Mouse (Mus musculus) kidney, adult 2 months (tissue): ENCODE data around the gene Sgcd.

Experiments
- CTCF ChIP-seq: fragments of 200-500 bp; conservative IDR thresholded peaks from 2 replicates; pipeline ENCODE4 v1.5.1; 2011; ENCODE audit warnings: low read depth, mild to moderate bottlenecking, control low read depth, low read length, moderate library complexity, mixed read lengths; ENCODE audit not compliant: insufficient read depth, insufficient read length
- POLR2A ChIP-seq: fragments of 200-500 bp; IDR thresholded peaks from one replicate; pipeline ENCODE4 v1.6.1; 2011; ENCODE audit warnings: low read depth, low read length, control low read depth

- TF ChIP-seq POLR2A, result no peak
- TF ChIP-seq CTCF, result no peak
Measured at GRCm38 (mm10) chr11:47170926-47171625, 817.7 kb downstream of the Sgcd start.
